Mouse (Mus musculus) myocyte (in vitro differentiated cells): ENCODE data around the gene Mcoln1. TPM values are rescaled to one million over a fixed set of nuclear protein-coding genes. Genes with fewer than 3 reads are reported as not detected.
A peak's percentile ranks its signal among the peaks of the same experiment; 100 is the strongest.

ENCODE experiments used
- H3K27me3 ChIP-seq: one replicate; pipeline ENCODE4 v1.6.1; 2011; ENCODE audit not compliant: control insufficient read depth, insufficient read depth, insufficient read length
- H3K36me3 ChIP-seq: one replicate; pipeline ENCODE4 v1.6.1; 2011; ENCODE audit not compliant: control insufficient read depth, insufficient read depth
- H3K4me2 ChIP-seq: one replicate; pipeline ENCODE4 v1.6.1; 2011; ENCODE audit warnings: low read depth, control low read depth
- H3K4me3 ChIP-seq: one replicate; pipeline ENCODE4 v1.5.1; 2011; ENCODE audit warnings: mild to moderate bottlenecking, control low read depth, moderate library complexity
- H3K79me2 ChIP-seq: one replicate; pipeline ENCODE4 v1.6.1; 2011; ENCODE audit not compliant: control insufficient read depth, insufficient read depth
- H3ac ChIP-seq: one replicate; pipeline ENCODE4 v1.6.1; 2011; ENCODE audit not compliant: control insufficient read depth, insufficient read length
- CEBPB ChIP-seq: IDR thresholded peaks from 2 replicates; pipeline ENCODE4 v1.6.1; 2011; ENCODE audit warnings: mild to moderate bottlenecking, moderate library complexity; ENCODE audit not compliant: poor library complexity, insufficient read depth, severe bottlenecking
- E2F4 ChIP-seq: IDR thresholded peaks from one replicate; pipeline ENCODE4 v1.6.1; 2011; ENCODE audit warnings: mild to moderate bottlenecking, control low read depth, moderate library complexity; ENCODE audit not compliant: insufficient read depth
- MAX ChIP-seq: IDR thresholded peaks from one replicate; pipeline ENCODE4 v1.6.1; 2011; ENCODE audit warnings: low read depth, mild to moderate bottlenecking, control low read depth
- MYOD1 ChIP-seq, 3 experiments: IDR thresholded peaks; one replicate each; pipeline ENCODE4 v1.6.1; 2011; ENCODE audit warnings: control low read depth in 2 of 3, low read depth in 2 of 3, mild to moderate bottlenecking in 2 of 3, moderate library complexity in 1 of 3; ENCODE audit not compliant: insufficient read length in 2 of 3, control insufficient read depth in 1 of 3
- MYOG ChIP-seq, 3 experiments: IDR thresholded peaks; one replicate each; pipeline ENCODE4 v1.6.1; 2011; ENCODE audit warnings: control low read depth in 2 of 3, low read depth in 2 of 3, mild to moderate bottlenecking in 2 of 3; ENCODE audit not compliant: insufficient read length in 2 of 3, control insufficient read depth in 1 of 3, insufficient read depth in 1 of 3
- POLR2A ChIP-seq: IDR thresholded peaks from one replicate; pipeline ENCODE4 v1.6.1; 2011; ENCODE audit warnings: low read depth, mild to moderate bottlenecking, control low read depth, moderate library complexity; ENCODE audit not compliant: insufficient read length
- POLR2AphosphoS2 ChIP-seq: IDR thresholded peaks from one replicate; pipeline ENCODE4 v1.6.1; 2011; ENCODE audit warnings: low read depth, control low read depth; ENCODE audit not compliant: insufficient read length
- REST ChIP-seq: IDR thresholded peaks from one replicate; pipeline ENCODE4 v1.6.1; 2011; ENCODE audit warnings: mild to moderate bottlenecking, control low read depth, moderate library complexity; ENCODE audit not compliant: insufficient read depth, insufficient read length
- SRF ChIP-seq: IDR thresholded peaks from one replicate; pipeline ENCODE4 v1.6.1; 2011; ENCODE audit warnings: low read depth; ENCODE audit not compliant: control insufficient read depth, insufficient read length
- TCF12 ChIP-seq: IDR thresholded peaks from one replicate; pipeline ENCODE4 v1.6.1; 2011; ENCODE audit warnings: mild to moderate bottlenecking, control low read depth; ENCODE audit not compliant: poor library complexity, insufficient read depth, severe bottlenecking
- TCF3 ChIP-seq: IDR thresholded peaks from one replicate; pipeline ENCODE4 v1.6.1; 2011; ENCODE audit warnings: low read depth, control low read depth; ENCODE audit not compliant: insufficient read length
- USF1 ChIP-seq: IDR thresholded peaks from one replicate; pipeline ENCODE4 v1.6.1; 2011; ENCODE audit warnings: low read depth, mild to moderate bottlenecking, control low read depth, moderate library complexity
- polyA plus RNA-seq: library from polyadenylated mRNA; unstranded; fragments of >200 nt; fragmentation: generic; extraction: Trizol; gene quantifications from one replicate; pipeline ENCODE4 v1.2.1, GENCODE M21; 2012; ENCODE audit warnings: missing spikeins

Mcoln1 gene
- 44.1 TPM for polyA plus RNA-seq

DNA sequence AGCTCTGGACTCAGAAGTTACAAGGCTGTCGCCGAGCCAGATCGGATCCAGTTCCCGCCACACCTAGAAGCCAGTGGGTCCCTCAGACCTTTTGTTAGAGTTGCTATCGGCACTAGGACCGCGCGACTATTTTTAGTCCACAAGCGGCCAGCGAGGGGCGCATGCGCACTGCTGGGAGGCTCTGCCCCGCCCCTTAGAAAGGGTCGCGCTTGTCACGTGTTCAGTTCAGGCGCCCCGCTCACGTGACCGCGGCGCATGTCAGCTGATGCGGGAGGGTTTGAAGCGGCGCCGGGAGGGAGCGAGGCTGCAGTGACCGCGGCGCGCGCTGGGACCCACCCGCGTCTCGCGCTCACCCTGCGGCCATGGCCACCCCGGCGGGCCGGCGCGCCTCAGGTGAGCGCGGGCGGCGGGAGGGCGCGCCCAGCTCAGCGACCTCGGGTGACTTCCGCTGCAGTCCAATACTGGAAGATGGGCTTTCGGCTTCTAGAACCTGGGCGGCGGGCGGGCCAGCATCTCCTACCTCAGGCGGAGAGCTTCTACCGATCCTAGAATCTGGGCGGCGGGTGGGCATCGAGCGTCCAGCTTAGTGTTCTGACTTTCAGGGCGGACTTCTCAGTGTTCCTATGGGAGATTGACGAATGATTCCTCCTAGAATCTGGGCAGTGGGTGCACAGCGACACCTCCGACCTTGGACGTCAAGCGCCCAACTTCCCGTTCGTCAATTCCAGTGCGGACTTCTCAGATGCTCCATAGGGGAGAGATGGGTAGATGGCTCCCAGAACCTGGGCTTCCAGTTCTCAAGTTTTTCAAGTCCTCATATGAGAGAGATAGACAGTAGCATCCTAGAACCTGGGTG, at the start of gene Mcoln1:
Gene Mcoln1 (plus strand): TSS at position 223 of the 856 bp plus-strand sequence.
- Histone ChIP-seq H3K79me2 (peaks cover 6% of the 10 kb centered on the region), H3K4me2 (peak within 1 kb of the TSS; percentile 99), H3K4me3 (peak within 1 kb of the TSS; percentile 53), H3ac (peak within 1 kb of the TSS; percentile 21), H3K27me3 (no peaks in the 10 kb centered on the region), H3K36me3 (no peaks in the 10 kb centered on the region)
- TF ChIP-seq SRF: no peak
- TF ChIP-seq POLR2AphosphoS2: peak; percentile 89
- TF ChIP-seq E2F4: peak; percentile 75
- TF ChIP-seq TCF12: no peak
- no peak for TF ChIP-seq CEBPB
- peak in 2 of 3 experiments; percentile 10 to 57 for TF ChIP-seq MYOG (IDR thresholded peaks at IDR 0.05; ENCODE audit: control insufficient read depth in 1 of 3, insufficient read depth in 1 of 3, insufficient read length in 2 of 3, low read depth in 2 of 3)
- peak; percentile 93 for TF ChIP-seq POLR2A
- no peak for TF ChIP-seq MAX
- no peak for TF ChIP-seq TCF3
- TF ChIP-seq USF1: peak; percentile 99
- TF ChIP-seq REST: no peak
- TF ChIP-seq MYOD1 (IDR thresholded peaks at IDR 0.05; ENCODE audit: control insufficient read depth in 1 of 3, insufficient read length in 2 of 3, low read depth in 2 of 3): peak in 2 of 3 experiments; percentile 0 to 34

DNA sequence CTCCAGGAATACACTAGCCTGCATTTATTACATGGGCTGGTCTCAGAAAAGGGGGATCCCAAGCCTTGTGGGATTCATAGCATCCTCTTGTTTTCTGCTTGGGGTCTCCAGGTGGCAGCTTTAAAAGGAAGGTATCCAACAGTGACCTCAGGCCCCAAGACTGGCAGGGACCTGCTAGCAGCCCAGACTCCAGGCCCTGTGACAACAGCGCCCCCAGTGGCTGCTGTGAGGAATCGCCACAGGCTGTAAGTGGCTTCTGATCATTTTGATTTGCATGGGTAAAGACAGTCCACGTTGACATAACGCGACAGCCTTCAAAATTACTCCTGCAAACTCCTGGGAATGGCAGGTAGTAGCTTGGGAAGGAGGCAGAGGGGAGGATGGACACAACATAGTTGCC, 49.6 kb upstream of the Mcoln1 start:
- no peak for TF ChIP-seq POLR2A
- no peak for TF ChIP-seq USF1
- TF ChIP-seq TCF12: no peak
- no peak for TF ChIP-seq CEBPB
- no peak for TF ChIP-seq E2F4
- no peak for TF ChIP-seq MYOG (IDR thresholded peaks at IDR 0.05; ENCODE audit: control insufficient read depth in 1 of 3, insufficient read depth in 1 of 3, insufficient read length in 2 of 3, low read depth in 2 of 3)
- no peak for TF ChIP-seq SRF
- Histone ChIP-seq H3K36me3 (peaks cover 12% of the 10 kb centered on the region), H3K27me3 (no peaks in the 10 kb centered on the region), H3ac (no peak overlapping the region), H3K79me2 (no peaks in the 10 kb centered on the region), H3K4me2 (no peak overlapping the region), H3K4me3 (no peak overlapping the region)

DNA sequence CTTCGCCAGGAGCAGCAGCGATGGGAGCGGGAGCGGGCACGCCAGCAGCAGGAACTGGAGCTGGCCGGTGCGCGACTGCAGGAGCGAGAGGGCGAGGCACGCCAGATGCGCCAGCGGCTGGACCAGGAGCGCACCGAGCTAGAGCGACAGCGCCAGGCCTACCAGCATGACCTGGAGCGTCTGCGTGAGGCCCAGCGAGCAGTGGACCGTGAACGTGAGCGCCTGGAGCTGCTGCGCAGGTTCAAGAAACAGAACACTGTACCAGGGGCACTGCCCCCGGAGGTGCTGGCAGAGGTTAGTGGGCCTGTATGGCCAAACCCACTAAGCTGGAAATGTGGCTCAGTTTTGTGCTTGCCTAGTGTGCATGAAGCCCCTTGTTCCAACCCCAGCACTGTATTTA, 48.3 kb upstream of the Mcoln1 start:
- Histone ChIP-seq H3K27me3 (no peaks in the 10 kb centered on the region), H3K36me3 (peaks cover 12% of the 10 kb centered on the region), H3ac (no peak overlapping the region), H3K4me3 (no peak overlapping the region), H3K79me2 (no peaks in the 10 kb centered on the region), H3K4me2 (no peak overlapping the region)
- no peak for TF ChIP-seq POLR2A
- TF ChIP-seq CEBPB: no peak
- TF ChIP-seq MYOD1 (IDR thresholded peaks at IDR 0.05; ENCODE audit: control insufficient read depth in 1 of 3, insufficient read length in 2 of 3, low read depth in 2 of 3): no peak
- TF ChIP-seq E2F4: no peak
- TF ChIP-seq TCF12: no peak
- no peak for TF ChIP-seq SRF
- TF ChIP-seq MYOG (IDR thresholded peaks at IDR 0.05; ENCODE audit: control insufficient read depth in 1 of 3, insufficient read depth in 1 of 3, insufficient read length in 2 of 3, low read depth in 2 of 3): no peak
- no peak for TF ChIP-seq REST
- no peak for TF ChIP-seq MAX
- no peak for TF ChIP-seq TCF3
- TF ChIP-seq POLR2AphosphoS2: no peak
- TF ChIP-seq USF1: no peak

DNA sequence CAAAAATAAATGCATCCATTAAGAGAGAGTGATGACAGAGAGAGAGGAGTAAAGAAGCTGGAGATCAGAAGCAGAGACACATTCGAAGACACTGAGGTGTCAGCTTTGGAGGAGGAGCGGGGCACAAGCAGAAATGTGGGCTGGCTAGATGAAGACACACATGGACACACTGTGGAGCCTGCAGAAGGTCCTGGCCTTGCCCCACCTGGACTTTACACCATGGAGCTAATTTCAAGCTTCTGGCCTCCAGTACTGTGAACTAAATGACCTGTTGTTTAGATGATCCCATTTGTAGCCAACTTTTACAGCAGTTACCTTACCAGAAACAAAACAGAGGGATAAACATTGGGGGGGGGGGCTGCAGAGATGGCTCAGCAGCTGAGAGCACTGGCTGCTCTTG, 37.0 kb upstream of the Mcoln1 start:
- Histone ChIP-seq H3K79me2 (no peaks in the 10 kb centered on the region), H3K36me3 (no peaks in the 10 kb centered on the region), H3K27me3 (no peaks in the 10 kb centered on the region), H3K4me3 (no peak overlapping the region), H3K4me2 (no peak overlapping the region), H3ac (no peak overlapping the region)
- TF ChIP-seq TCF12 (no peak), USF1 (no peak), POLR2AphosphoS2 (no peak), SRF (no peak), MYOG (IDR thresholded peaks at IDR 0.05; ENCODE audit: control insufficient read depth in 1 of 3, insufficient read depth in 1 of 3, insufficient read length in 2 of 3, low read depth in 2 of 3) (no peak), TCF3 (no peak)

DNA sequence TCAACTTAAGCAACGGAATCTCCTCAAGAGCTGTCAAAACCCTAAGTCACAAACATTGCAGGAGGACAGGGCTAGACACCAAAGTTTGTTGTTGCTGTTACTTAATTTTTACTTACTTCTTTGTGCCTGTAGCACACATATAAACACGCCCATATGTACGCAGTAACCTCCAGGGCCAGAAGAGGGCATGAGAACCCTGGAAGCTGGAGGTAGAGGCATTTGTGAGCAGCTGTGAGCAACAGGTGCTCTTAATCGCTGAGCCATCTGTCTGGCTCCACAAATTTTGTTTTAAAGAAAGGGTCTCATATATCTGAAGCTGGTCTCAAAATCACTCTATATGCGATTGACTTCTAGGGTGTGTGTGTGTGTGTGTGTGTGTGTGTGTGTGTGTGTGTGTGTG, 35.9 kb upstream of the Mcoln1 start:
- Histone ChIP-seq H3K36me3 (no peaks in the 10 kb centered on the region), H3K4me2 (peak overlapping the region; percentile 29), H3K4me3 (no peak overlapping the region), H3K27me3 (no peaks in the 10 kb centered on the region), H3ac (no peak overlapping the region), H3K79me2 (no peaks in the 10 kb centered on the region)
- TF ChIP-seq MYOD1 (IDR thresholded peaks at IDR 0.05; ENCODE audit: control insufficient read depth in 1 of 3, insufficient read length in 2 of 3, low read depth in 2 of 3) (peak; percentile 58 to 95 (median 95)), SRF (no peak), POLR2A (no peak), MAX (no peak), CEBPB (no peak), REST (no peak), TCF3 (peak; percentile 88), TCF12 (peak; percentile 93), E2F4 (no peak), MYOG (IDR thresholded peaks at IDR 0.05; ENCODE audit: control insufficient read depth in 1 of 3, insufficient read depth in 1 of 3, insufficient read length in 2 of 3, low read depth in 2 of 3) (peak; percentile 74 to 93 (median 90)), USF1 (no peak), POLR2AphosphoS2 (no peak)
